Mouse (Mus musculus) adrenal gland, adult (tissue): Measurements from ENCODE around the gene Ice2.
A peak's percentile ranks its signal among the peaks of the same experiment; 100 is the strongest.

Experiments used
- DNase-seq, 2 experiments: peaks; one replicate each; pipeline ENCODE4 v3.0.0; 2022 to 2023; ENCODE audit warnings: low spot score in 1 of 2; ENCODE audit not compliant: inconsistent age in 2 of 2

Ice2 gene

GRCm38 (mm10) chr9:69457747-69458625 lies 60.3 kb downstream of the Ice2 start:
- peak; percentile 93 to 97 for DNase-seq

DNA sequence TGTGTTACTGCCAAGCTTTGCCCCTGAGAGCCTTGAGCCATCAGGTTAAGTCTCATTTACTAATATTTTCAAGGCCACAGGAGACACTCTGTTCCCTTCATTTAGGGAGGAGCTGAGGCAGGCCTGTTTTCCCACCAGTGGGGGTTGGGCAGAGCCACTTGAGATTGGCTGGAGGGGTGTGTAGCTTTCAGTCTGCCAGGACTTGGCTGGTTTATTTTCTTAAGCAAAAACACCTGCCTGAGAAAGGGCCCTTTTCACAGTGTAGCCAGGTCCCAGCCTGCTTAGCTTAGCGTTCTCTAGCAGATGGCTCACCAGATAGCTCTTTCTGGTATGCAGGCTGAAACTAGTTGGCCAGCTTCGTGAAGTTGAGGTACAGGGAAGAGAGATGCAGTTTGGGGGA lies 61.3 kb downstream of the Ice2 start:
- peak; percentile 88 to 89 for DNase-seq

- DNase-seq: no peak
Observed at GRCm38 (mm10) chr9:69459876-69460275, 62.2 kb downstream of the Ice2 start.

DNA sequence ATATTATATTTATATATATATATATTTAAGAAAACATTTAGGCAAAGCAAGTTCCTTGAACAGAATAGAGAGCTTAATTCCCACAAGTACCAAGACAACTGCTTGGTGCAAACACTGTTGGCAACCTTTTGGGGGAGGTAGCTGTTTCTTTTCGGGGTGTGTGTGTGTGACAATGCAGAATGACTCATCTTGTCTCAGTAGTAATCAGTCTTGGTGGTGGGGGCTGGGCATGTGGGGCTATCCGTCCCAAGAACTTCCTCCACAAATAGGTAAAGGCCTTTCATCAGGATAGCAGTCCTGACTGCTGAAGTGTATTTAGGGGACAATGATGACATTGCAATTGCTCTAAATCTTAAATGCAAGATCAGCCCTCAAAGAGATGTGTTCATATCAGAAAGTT lies 65.3 kb downstream of the Ice2 start:
- DNase-seq: no peak

DNA sequence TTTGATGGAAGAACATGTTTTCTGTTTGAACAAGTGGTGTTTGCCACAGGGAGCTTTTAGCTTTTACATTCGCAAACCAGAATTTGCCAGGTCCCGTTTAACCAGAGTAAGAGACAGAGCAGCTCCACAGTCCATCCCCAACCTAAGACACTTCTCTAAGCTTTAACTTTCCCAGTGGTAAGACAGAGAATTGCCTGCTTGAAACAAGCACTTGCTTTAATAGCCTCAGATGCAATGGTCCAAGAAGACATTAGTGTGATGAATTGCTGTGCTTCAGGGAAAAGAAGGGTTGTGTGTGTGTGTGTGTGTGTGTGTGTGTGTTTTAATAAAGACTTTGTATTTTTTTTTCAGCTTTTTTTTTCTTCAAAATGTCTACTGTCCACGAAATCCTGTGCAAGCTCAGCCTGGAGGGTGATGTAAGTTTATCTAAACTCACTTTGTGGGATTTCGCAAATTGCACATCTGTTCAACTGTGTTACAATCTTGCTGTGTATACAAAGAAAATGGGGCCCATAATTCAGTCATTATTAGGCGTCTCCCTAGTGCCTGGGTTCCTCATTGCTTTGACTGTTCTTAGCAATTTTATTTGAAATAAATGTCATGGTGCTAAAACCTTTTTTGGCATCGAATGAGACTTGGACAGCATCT lies 66.5 kb downstream of the Ice2 start:
- DNase-seq: no peak

DNA sequence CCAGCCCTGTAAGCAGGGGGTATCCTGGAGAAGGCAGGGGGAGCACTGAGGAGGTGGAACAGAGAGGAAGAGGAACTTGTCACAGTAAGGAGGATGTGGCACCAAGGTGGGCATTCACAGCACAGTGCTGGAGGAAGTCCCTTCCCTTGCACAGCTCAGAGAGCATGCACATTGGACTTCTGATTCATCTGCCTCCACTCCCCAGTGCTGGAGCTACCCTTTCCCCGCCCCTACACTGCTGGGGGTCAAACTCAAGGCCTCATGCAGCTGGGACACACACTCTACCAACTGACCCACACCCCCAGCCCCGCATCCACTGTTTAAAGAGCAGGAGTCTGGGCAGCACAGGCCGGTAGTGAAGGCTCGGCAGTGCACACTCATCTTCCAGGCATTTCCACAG lies 68.4 kb downstream of the Ice2 start:
- DNase-seq: peak; percentile 63 to 77

DNA sequence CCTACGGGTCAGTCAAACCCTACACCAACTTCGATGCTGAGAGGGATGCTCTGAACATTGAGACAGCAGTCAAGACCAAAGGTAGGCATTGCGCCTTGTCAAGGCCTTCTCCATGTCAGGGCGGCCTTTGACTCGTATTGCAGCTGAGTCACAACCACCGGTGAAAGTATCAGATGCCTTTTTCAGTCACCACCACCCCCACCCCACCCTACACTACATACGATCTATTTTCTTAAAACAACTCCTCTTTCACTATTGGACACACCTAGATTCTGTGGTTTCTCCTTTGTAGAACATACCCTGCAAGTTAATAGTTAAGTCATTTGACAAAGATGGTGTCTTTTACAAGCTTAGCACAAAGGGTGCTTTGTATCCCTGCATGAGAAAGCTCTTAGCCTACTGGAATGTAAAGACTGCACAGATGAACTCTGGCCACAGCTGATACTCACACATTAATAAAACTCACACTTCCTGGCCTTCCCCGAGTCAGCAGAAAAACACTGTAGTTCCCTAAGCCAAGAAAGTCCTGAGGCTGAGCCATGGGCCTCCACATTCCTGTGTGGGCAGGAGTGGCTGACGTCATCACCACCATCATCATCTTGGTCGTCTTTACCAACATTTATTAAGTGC lies 69.7 kb downstream of the Ice2 start:
- DNase-seq: no peak

GRCm38 (mm10) chr9:69468991-69469390 lies 71.3 kb downstream of the Ice2 start:
- peak; percentile 85 to 90 for DNase-seq

DNA sequence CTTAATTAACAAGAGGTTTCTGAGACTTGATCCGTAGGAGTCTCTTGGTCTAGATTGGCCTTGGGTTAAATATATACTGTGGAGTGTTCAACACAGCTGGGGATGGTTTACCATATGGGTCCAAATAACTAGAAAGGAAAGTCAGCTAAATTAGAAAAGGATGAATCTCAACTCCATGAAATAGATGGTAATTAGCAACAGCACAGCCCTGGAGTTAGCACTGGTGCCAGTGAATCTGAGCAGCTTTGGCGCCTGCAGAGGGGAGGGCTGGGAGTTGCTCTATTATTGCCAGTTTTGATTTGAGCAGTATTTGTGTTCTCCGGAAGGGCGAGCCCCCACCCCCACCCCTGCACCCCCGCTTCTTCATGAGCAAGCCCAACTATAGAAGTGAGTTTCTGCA lies 72.7 kb downstream of the Ice2 start:
- DNase-seq: no peak

DNA sequence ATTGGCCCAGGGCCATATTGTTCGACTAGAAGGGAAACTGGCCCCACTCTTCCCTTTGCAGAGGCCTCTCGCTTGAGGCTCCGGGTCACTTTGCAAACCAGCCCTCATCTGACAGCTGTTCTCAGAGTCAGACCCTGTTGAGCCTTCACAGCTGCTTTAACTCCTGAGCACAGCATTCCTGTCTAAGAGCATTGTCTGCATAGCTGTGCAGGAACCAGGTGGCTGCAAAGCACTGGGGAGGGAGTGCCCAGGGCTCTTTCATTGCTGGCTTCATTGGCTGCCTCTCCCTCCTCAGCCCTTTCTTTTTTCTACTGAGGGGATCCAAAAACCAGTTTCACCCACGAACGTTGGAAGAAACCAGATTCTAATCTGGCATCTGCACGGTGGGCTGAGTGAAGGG lies 73.2 kb downstream of the Ice2 start:
- no peak for DNase-seq

DNA sequence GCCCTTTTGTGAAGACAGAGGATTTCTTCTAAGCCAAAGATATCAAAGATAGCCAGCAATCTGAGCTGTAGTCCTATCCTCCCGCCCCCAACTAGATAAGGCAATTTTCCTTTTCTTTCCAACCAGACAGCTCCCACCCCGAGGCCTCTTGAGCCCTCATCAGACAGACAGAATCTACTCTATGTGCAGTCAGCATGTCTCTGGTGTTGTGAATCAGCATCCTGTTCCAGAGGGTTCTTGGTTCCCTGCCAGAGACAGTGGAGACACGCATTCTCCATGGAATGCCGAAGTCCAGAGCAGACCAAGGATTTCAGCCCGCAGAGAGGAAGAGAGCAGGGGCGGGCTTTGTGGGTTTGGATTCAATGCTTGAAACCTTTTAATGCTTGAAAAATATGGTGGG lies 75.0 kb downstream of the Ice2 start:
- peak; percentile 90 to 95 for DNase-seq

DNA sequence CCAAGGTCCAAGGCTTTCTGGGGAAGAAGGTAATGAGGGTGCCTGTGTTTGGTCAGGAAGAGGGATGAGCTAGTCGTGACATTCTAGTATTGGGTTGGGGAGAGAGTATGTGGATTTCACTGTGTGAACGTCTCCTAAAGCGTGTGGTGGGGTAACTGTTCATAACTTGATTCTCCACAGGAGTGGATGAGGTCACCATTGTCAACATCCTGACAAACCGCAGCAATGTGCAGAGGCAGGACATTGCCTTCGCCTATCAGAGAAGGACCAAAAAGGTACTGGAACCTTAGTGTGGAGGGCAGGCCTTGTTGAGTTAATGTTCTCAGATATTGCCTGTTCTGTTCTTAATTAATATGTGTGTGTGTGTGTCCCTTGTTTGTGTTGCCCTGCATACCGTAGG lies 78.2 kb downstream of the Ice2 start:
- no peak for DNase-seq

GRCm38 (mm10) chr9:69477195-69477823 lies 79.6 kb downstream of the Ice2 start:
- peak; percentile 62 to 72 for DNase-seq

GRCm38 (mm10) chr9:69477824-69478222 lies 80.1 kb downstream of the Ice2 start:
- DNase-seq: no peak

DNA sequence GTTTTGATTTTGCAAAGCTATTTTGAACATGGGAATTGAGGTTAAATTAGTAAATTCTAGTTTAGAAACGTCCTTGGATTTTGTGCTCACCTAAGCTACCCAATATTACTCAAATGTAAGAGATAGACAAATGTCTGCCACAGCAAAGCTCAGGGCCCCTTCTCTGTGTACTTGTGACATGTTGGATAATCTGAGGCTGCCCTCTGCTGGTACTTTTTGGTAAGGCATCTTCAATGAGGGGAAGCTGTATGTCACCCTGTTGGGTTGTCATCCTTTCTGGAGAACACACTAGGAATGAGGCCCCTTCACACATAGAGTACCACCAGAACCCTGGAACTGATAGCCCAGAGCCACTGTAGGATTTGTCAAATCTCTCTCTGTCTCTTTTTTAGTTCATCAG lies 82.6 kb downstream of the Ice2 start:
- DNase-seq: peak; percentile 79 to 95
